Mouse (Mus musculus): ENCODE results near the gene C2.

- TF ChIP-seq CTCF (IDR thresholded peaks at IDR 0.05; ENCODE audit: low read depth, low read length) (no peak), POLR2A (IDR thresholded peaks at IDR 0.05; ENCODE audit: extremely low read depth, insufficient read depth, low read length) (no peak)
Measured at GRCm38 (mm10) chr17:34836155-34836855, 61.8 kb downstream of the C2 start.

All from liver, adult 2 months (tissue).